Mouse (Mus musculus) megakaryocyte-erythroid progenitor cell, adult 5 weeks (primary cell): ENCODE data around the gene Nde1. TPM values are rescaled to one million over a fixed set of nuclear protein-coding genes. Genes with fewer than 3 reads are reported as not detected.

Experiments
- polyA plus RNA-seq: library from polyadenylated mRNA; stranded (reverse); fragments of >175 nt; gene quantifications from 2 replicates; pipeline ENCODE4 v1.2.3, GENCODE M21; 2012

The Nde1 gene
- polyA plus RNA-seq = 49.1 and 49.9 TPM in 2 replicates

DNA sequence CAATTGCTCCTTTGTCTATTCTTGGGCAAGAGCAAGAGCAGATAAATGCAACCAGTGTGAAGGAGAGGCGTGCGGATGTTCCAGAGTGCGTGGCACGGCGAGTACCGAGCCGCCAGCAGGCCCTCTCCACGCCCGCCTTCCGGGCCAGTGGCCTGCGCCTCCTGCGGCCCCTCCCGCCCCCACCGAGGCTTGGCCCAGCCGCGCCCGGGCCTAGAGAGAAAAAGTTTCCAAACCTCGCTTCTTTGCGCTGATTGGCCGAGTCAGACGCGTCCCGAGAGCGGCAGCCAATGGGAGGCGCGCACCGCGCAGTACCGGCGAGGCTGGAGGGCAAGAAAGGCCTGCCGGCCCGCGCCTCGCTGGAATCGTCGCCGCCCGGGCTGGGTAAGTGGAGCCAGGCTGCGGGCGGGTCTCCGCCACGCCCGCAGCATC is at the start of gene Nde1, which contains the start of gene Marf1:
Gene Nde1 (plus strand): TSS at position 288 of the 429 bp plus-strand sequence.
Gene Marf1 (minus strand): TSS at position 364 of the 429 bp plus-strand sequence.

Other genes with a start within 250 kb of the Nde1 start
- gene 2900011O08Rik, start 176.7 kb upstream of the Nde1 start, polyA plus RNA-seq = 0.10 and 0.26 TPM in 2 replicates
- gene Ifitm7, start 176.4 kb upstream of the Nde1 start, polyA plus RNA-seq = 5.3 and 5.9 TPM in 2 replicates
- 1.8 and 2.0 TPM in 2 replicates for gene Marf1, start 76 bp downstream of the Nde1 start, polyA plus RNA-seq
- not detected in 2 replicates for gene Myh11, start 128.1 kb downstream of the Nde1 start, polyA plus RNA-seq
- gene Fopnl, start 154.1 kb downstream of the Nde1 start, polyA plus RNA-seq = 3.6 and 5.4 TPM in 2 replicates
- gene Abcc1, start 198.3 kb downstream of the Nde1 start, polyA plus RNA-seq = 5.0 and 6.0 TPM in 2 replicates